Mouse (Mus musculus) heart, postnatal 0 days (tissue): ENCODE results near the gene Shisa6.

ENCODE experiments used
- CTCF ChIP-seq: IDR thresholded peaks from 2 replicates; pipeline ENCODE4 v1.5.1; 2016; ENCODE audit warnings: antibody characterized with exemption, control low read depth, low read depth
- EP300 ChIP-seq: IDR thresholded peaks from 2 replicates; pipeline ENCODE4 v1.6.1; 2016; ENCODE audit warnings: antibody characterized with exemption, low read depth

- TF ChIP-seq CTCF (no peak), EP300 (no peak)
Observed at GRCm38 (mm10) chr11:66567382-66567781, 41.6 kb upstream of the Shisa6 start.
